Mouse (Mus musculus): ENCODE measurements at regions not wholly inside any gene's neighbourhood (a gene's known extent, or its start where the extent isn't known, plus 50 kb on each side); places are given as distances from the start of the nearest gene placed in this dataset.
A peak's percentile ranks its signal among the peaks of the same experiment; 100 is the strongest.

DNA sequence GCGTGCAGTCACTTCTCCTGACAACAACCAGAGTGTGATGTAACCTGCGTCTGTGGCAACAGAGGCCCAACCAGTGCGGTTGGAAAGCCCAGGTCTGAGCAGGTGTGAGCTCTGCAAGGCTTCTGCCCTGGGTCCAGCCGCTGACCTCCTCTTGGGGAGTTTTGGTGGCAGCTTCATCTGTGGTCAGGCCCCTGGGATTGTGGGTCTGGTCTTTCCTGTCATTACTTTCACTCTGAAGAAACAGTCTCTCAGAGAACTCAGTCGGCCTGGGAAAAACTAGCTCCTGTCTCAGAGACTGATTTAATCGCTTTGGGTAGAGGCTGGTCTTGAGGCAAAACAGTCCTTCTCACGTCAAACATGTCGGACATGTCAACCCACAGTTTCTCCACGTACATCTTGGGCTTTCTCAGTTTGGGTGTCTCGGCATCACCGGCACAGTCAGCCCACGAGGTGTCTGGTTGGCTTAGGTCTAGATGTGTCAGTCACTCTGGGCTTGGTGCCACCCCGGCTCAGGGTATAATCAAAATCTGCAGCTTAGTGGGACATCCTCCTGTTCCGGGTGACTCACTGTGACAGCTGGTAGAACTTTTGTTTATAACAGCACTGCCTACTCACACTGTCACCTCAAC is 195.0 kb upstream of the Cxcr4 start:
- Histone ChIP-seq H3K4me1 (ENCODE audit: control insufficient read depth in 1 of 2, insufficient read depth in 2 of 2) (peaks cover 9 to 35% of the 10 kb centered on the region in 2 experiments), H3K9me3 (replicated peaks; ENCODE audit: low read length) (peaks cover 4% of the 10 kb centered on the region), H3K27ac (ENCODE audit: insufficient read depth, low read depth) (peak overlapping the region; percentile 42), H3K4me2 (ENCODE audit: insufficient read depth, low read depth, poor library complexity, severe bottlenecking) (peak overlapping the region; percentile 24), H3K4me3 (replicated peaks in 1 of 3; ENCODE audit: low read depth in 2 of 3, low read length in 2 of 3, poor library complexity in 1 of 3) (peak overlapping the region in 1 of 3 experiments; percentile 19), H3K36me3 (replicated peaks in 1 of 2; ENCODE audit: control insufficient read depth in 1 of 2, insufficient read depth in 1 of 2, low read length in 1 of 2) (no peaks in the 10 kb centered on the region), H3K79me2 (replicated peaks; ENCODE audit: control insufficient read depth, extremely low read depth, insufficient read depth, poor library complexity, severe bottlenecking) (no peaks in the 10 kb centered on the region), H3K9ac (ENCODE audit: insufficient read depth, low read depth) (peak overlapping the region; percentile 5; the same call in 1 of the 2 replicates), H3K27me3 (replicated peaks) (no peaks in the 10 kb centered on the region)
- TF ChIP-seq SIN3A (IDR thresholded peaks at IDR 0.05; ENCODE audit: low read length), result peak; percentile 78; the same call in 1 of the 2 replicates
- TF ChIP-seq RCOR1 (conservative IDR thresholded peaks at IDR 0.05; ENCODE audit: low read depth, low read length), result peak; percentile 67; the same call in 1 of the 2 replicates
- TF ChIP-seq MYC (IDR thresholded peaks at IDR 0.05; ENCODE audit: low read depth, low read length), result peak; percentile 70; the same call in 1 of the 2 replicates
- no peak for TF ChIP-seq NRF1 (IDR thresholded peaks at IDR 0.05; ENCODE audit: low read depth, low read length)
- peak; percentile 84 for TF ChIP-seq EP300 (IDR thresholded peaks at IDR 0.05; ENCODE audit: low read length)
- peak; percentile 73 for TF ChIP-seq MAFK (IDR thresholded peaks at IDR 0.05; ENCODE audit: insufficient replicate concordance, low read length)
- TF ChIP-seq MXI1 (IDR thresholded peaks at IDR 0.05; ENCODE audit: low read depth, low read length), result peak; percentile 78
- TF ChIP-seq GABPA (IDR thresholded peaks at IDR 0.05; ENCODE audit: insufficient replicate concordance, low read depth, low read length), result no peak
- peak; percentile 2; the same call in 1 of the 2 replicates for TF ChIP-seq SMC3 (IDR thresholded peaks at IDR 0.05; ENCODE audit: low read depth, low read length)
- TF ChIP-seq ETS1 (conservative IDR thresholded peaks at IDR 0.05; ENCODE audit: low read depth, low read length), result peak; percentile 90
- TF ChIP-seq MAZ (IDR thresholded peaks at IDR 0.05; ENCODE audit: low read depth, low read length), result no peak; the same call in 1 of the 2 replicates
- no peak for TF ChIP-seq E2F4 (IDR thresholded peaks at IDR 0.05; ENCODE audit: insufficient replicate concordance, low read depth, low read length)
- peak; percentile 98 for TF ChIP-seq TCF12 (IDR thresholded peaks at IDR 0.05; ENCODE audit: low read depth, low read length)
- 0 out of 2 replicates have a peak, but pooled peaks have one; percentile 38 for TF ChIP-seq CHD2 (IDR thresholded peaks at IDR 0.05; ENCODE audit: low read length)
- TF ChIP-seq MEF2A (IDR thresholded peaks at IDR 0.05; ENCODE audit: borderline replicate concordance, low read depth, low read length), result peak; percentile 91
- 0 out of 2 replicates have a peak, but pooled peaks have one; percentile 11 for TF ChIP-seq MAX (IDR thresholded peaks at IDR 0.05; ENCODE audit: low read length)
- TF ChIP-seq ELF1 (IDR thresholded peaks at IDR 0.05; ENCODE audit: low read depth, low read length), result no peak
- peak; percentile 87 for TF ChIP-seq IRF4 (IDR thresholded peaks at IDR 0.05; ENCODE audit: low read depth, low read length)
- no peak for TF ChIP-seq PAX5 (IDR thresholded peaks at IDR 0.05; ENCODE audit: low read length)
- peak; percentile 85 for TF ChIP-seq BHLHE40 (IDR thresholded peaks at IDR 0.05; ENCODE audit: low read depth, low read length)
- TF ChIP-seq POLR2A (IDR thresholded peaks at IDR 0.05; ENCODE audit: low read depth, low read length), result no peak
- in situ Hi-C loops (cut with MboI; ENCODE audit: low pct_ligation_motif_present, low pct_unique_long_range_greater_than_20kb, low sequenced_read_pairs) (no loop called here), dilution Hi-C loops (cut with MboI; ENCODE audit: extremely low pct_ligation_motif_present, extremely low pct_unique_long_range_greater_than_20kb, low sequenced_read_pairs) (no loop called here)
- peak; percentile 74 for DNase-seq (ENCODE audit: extremely low read depth)

All from CH12.LX (cell line).